Mouse (Mus musculus) midbrain, embryonic 16.5 days (tissue): ENCODE results near the gene G430095P16Rik. TPM values are rescaled to one million over a fixed set of nuclear protein-coding genes. Genes with fewer than 3 reads are reported as not detected.

Experiments used
- ATAC-seq: fragments of 200-750 bp; cut with Nextera tagmentation; 2 replicates; pipeline ENCODE4 v1.8.0; 2017; ENCODE audit warnings: moderate TSS enrichment
- H3K27ac ChIP-seq: fragments of 300-500 bp; sonication (generic); 2 replicates; pipeline ENCODE4 v1.5.1; 2014; ENCODE audit warnings: mild to moderate bottlenecking, low read length, mixed read lengths
- H3K27me3 ChIP-seq: fragments of 300-500 bp; sonication (generic); 2 replicates; pipeline ENCODE4 v1.6.1; 2014; ENCODE audit warnings: low read depth, low read length, mixed read lengths; ENCODE audit not compliant: control insufficient read depth, insufficient read depth
- H3K36me3 ChIP-seq: fragments of 300-500 bp; sonication (generic); 2 replicates; pipeline ENCODE4 v1.6.1; 2014; ENCODE audit warnings: mild to moderate bottlenecking, low read length, moderate library complexity, mixed read lengths; ENCODE audit not compliant: control insufficient read depth, insufficient read depth
- H3K4me1 ChIP-seq: fragments of 300-500 bp; sonication (generic); 2 replicates; pipeline ENCODE4 v1.6.1; 2014; ENCODE audit warnings: mild to moderate bottlenecking, low read length, mixed read lengths; ENCODE audit not compliant: control insufficient read depth, insufficient read depth
- H3K4me2 ChIP-seq: fragments of 300-500 bp; sonication (generic); 2 replicates; pipeline ENCODE4 v1.6.1; 2014; ENCODE audit warnings: mild to moderate bottlenecking, low read length, mixed read lengths
- H3K4me3 ChIP-seq: fragments of 300-500 bp; sonication (generic); 2 replicates; pipeline ENCODE4 v1.5.1; 2014; ENCODE audit warnings: low read depth, mild to moderate bottlenecking, low read length, moderate library complexity, mixed read lengths
- H3K9ac ChIP-seq: fragments of 300-500 bp; sonication (generic); 2 replicates; pipeline ENCODE4 v1.6.1; 2014; ENCODE audit warnings: low read depth, low read length, mixed read lengths
- H3K9me3 ChIP-seq: fragments of 300-500 bp; sonication (generic); replicated peaks from 2 replicates; pipeline ENCODE4 v1.6.1; 2014; ENCODE audit warnings: mild to moderate bottlenecking, low read length, mixed read lengths; ENCODE audit not compliant: control insufficient read depth, poor library complexity, severe bottlenecking
- WGBS: fragments of 180-500 bp; shearing (Covaris S2); extraction: QIAGEN DNeasy Blood & Tissue Kit; methylation state at CpG from one replicate; pipeline ENCODE4 v1.1.7; 2014; 5-methylcytosine and 5-hydroxymethylcytosine counted together
- polyA plus RNA-seq: library from polyadenylated mRNA; unstranded; fragments of >200 nt; fragmentation: Nextera tagmentation; extraction: Ambion mirVana; gene quantifications from 2 replicates; pipeline ENCODE4 v1.2.1, GENCODE M21; 2015

G430095P16Rik gene
- polyA plus RNA-seq, result 0.80 and 1.1 TPM in 2 replicates

DNA sequence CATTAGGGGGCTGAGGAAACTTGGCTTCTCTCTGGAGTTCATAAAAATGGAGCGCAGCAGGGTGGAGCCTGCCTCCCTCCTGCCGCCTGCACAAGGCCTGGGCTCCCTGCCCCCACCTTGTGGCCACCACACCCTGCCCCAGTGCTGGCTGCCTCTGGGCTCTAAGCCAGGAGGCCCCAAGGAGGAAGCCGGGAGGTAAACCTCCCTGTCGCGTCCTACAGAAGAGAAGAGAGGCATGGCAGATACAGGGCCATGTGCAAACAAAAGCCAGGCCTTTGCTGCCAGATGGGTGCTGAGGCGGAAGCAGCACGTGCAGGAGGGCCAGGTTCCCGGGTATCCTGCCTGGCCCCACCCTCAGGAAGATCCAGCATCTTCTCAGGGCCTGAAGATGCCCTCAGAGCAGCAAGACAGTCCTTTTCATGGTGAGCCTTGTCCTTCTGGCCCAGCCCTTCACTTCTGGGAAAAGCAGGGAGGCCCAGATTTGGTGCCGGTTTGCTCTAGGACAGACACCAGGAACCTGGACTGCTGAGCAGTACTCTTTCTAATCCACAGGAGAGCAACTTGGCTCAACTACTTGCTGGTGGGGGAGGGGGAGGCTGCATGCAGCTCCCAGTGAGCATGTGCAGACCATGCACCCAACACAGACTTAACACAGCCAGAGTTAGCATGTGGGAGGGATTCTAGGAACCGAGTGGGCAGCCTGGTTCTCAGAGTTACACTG lies at the start of gene G430095P16Rik:
G430095P16Rik (plus strand) TSS at position 158 of the 721 bp plus-strand sequence.
- H3K4me1 ChIP-seq, result peaks cover 21% of the 10 kb centered on the region
- peak within 1 kb of the TSS; percentile 68 for H3K27ac ChIP-seq
- H3K4me3 ChIP-seq, result no peak within 1 kb of the TSS
- no peaks in the 10 kb centered on the region for H3K27me3 ChIP-seq
- peak within 1 kb of the TSS; percentile 17; the same call in 1 of the 2 replicates for H3K4me2 ChIP-seq
- H3K9me3 ChIP-seq, result no peaks in the 10 kb centered on the region
- no peaks in the 10 kb centered on the region for H3K36me3 ChIP-seq
- peak within 1 kb of the TSS; percentile 18; the same call in 1 of the 2 replicates for H3K9ac ChIP-seq
- WGBS, result 13% methylated on average over 10 of the region's 10 CpGs
- ATAC-seq, result peak; percentile 63

- H3K27ac ChIP-seq, result no peak overlapping the region
- ATAC-seq, result no peak
- no peaks in the 10 kb centered on the region for H3K9me3 ChIP-seq
- H3K4me3 ChIP-seq, result no peak overlapping the region
- no peaks in the 10 kb centered on the region for H3K4me1 ChIP-seq
- no peak overlapping the region for H3K4me2 ChIP-seq
- peaks cover 15% of the 10 kb centered on the region; the same call in 1 of the 2 replicates for H3K36me3 ChIP-seq
- WGBS, result 89% methylated on average over 5 of the region's 5 CpGs
- H3K27me3 ChIP-seq, result no peaks in the 10 kb centered on the region
- no peak overlapping the region for H3K9ac ChIP-seq
These were observed 45.5 kb upstream of the G430095P16Rik start for GRCm38 (mm10) chr8:84677305-84677704.

DNA sequence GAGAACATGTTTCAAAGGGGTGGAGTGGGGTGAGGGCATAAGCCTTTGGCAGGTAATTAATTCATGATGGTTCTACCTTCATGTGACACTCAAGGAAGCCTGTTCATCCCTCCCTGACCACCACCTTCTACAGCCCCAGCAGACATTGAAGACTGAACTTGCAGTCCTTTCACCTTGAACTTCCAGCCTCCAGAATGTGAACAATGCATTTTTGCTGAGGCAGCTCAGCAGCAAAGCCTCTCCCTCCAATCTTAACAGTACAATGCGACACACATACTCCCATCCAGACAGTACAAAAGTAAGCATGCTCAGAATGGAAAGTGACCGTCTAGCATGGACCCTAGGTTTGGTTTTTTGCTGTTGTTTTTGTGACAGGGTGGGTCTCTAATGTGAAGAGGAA lies 41.3 kb upstream of the G430095P16Rik start:
- Histone ChIP-seq H3K4me1 (peaks cover 14% of the 10 kb centered on the region), H3K9me3 (no peaks in the 10 kb centered on the region), H3K9ac (no peak overlapping the region), H3K27me3 (no peaks in the 10 kb centered on the region), H3K4me3 (no peak overlapping the region), H3K36me3 (no peaks in the 10 kb centered on the region), H3K4me2 (no peak overlapping the region), H3K27ac (no peak overlapping the region)
- WGBS, result 83% methylated on average over 2 of the region's 2 CpGs
- no peak for ATAC-seq

DNA sequence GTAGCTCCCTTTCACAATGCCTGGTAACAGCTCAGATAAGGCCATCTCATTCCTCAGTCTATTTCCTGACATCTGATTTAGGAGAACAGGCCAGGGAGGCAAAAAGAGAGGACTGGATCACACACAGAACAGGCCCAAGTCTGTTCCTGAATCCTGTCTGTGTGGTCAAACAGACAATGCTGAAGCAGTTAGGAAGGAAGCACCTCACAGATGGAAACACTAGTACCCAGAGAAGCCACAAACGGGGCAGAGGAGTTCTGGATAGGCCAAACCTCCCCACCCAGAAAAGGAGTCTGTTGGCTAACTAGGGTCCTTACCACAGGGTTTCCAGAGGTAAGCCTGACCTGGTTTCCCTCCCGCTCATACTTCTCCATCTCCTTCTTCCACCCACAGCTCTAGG lies 40.5 kb upstream of the G430095P16Rik start:
- 85% methylated on average over 2 of the region's 2 CpGs for WGBS
- ATAC-seq, result no peak

DNA sequence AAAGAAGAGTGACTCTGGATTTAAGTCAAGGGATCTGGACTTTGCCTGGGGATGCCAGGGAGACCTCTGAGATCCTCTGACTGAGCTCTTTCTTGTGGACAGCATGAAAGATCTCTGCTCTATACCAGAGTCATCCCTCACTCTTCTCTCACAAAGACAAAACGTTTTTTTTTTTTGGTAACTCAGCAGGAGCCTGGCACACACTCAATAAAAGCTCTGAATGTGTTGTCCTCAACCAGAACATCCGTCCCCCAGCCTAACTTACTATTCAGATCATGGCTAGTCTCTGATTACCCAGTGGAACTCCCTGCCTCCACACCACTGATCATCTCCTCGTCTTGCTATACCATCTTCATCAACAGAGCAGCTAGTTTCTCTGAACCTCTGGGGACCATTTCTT lies 38.3 kb upstream of the G430095P16Rik start:
- ATAC-seq, result no peak
- no peak overlapping the region for H3K9ac ChIP-seq
- H3K27me3 ChIP-seq, result no peaks in the 10 kb centered on the region
- no peaks in the 10 kb centered on the region for H3K9me3 ChIP-seq
- H3K36me3 ChIP-seq, result no peaks in the 10 kb centered on the region
- H3K27ac ChIP-seq, result no peak overlapping the region
- peaks cover 28% of the 10 kb centered on the region for H3K4me1 ChIP-seq
- no peak overlapping the region for H3K4me2 ChIP-seq
- WGBS, result 36% methylated on average over 3 of the region's 3 CpGs
- no peak overlapping the region for H3K4me3 ChIP-seq

More for the DNA sequence above, 40.5 kb upstream of the G430095P16Rik start:
- Histone ChIP-seq H3K4me1 (peaks cover 17% of the 10 kb centered on the region), H3K4me3 (no peak overlapping the region), H3K9me3 (no peaks in the 10 kb centered on the region), H3K27ac (no peak overlapping the region), H3K4me2 (no peak overlapping the region), H3K9ac (no peak overlapping the region), H3K36me3 (no peaks in the 10 kb centered on the region), H3K27me3 (no peaks in the 10 kb centered on the region)

GRCm38 (mm10) chr8:84686191-84687002 lies 36.4 kb upstream of the G430095P16Rik start, which contains the start of gene Trmt1:
Gene Trmt1 (plus strand): TSS chr8:84686307.
- Histone ChIP-seq H3K4me2 (peak within 1 kb of the TSS; percentile 92), H3K27ac (peak within 1 kb of the TSS; percentile 87), H3K4me1 (peaks cover 37% of the 10 kb centered on the region), H3K4me3 (peak within 1 kb of the TSS; percentile 100), H3K27me3 (no peaks in the 10 kb centered on the region), H3K36me3 (peaks cover 3% of the 10 kb centered on the region; the same call in 1 of the 2 replicates), H3K9me3 (no peaks in the 10 kb centered on the region), H3K9ac (peak within 1 kb of the TSS; percentile 99)
- ATAC-seq, result no peak
- 8% methylated on average over 19 of the region's 20 CpGs for WGBS

- Histone ChIP-seq H3K4me2 (peak overlapping the region; percentile 92), H3K9ac (peak overlapping the region; percentile 99), H3K36me3 (peaks cover 3% of the 10 kb centered on the region; the same call in 1 of the 2 replicates), H3K9me3 (no peaks in the 10 kb centered on the region), H3K4me3 (peak overlapping the region; percentile 100), H3K27ac (peak overlapping the region; percentile 87), H3K4me1 (peaks cover 37% of the 10 kb centered on the region), H3K27me3 (no peaks in the 10 kb centered on the region)
- under 1% methylated on average over 51 of the region's 62 CpGs for WGBS
- peak; percentile 19 for ATAC-seq
These were observed 35.7 kb upstream of the G430095P16Rik start for GRCm38 (mm10) chr8:84687003-84687704.

DNA sequence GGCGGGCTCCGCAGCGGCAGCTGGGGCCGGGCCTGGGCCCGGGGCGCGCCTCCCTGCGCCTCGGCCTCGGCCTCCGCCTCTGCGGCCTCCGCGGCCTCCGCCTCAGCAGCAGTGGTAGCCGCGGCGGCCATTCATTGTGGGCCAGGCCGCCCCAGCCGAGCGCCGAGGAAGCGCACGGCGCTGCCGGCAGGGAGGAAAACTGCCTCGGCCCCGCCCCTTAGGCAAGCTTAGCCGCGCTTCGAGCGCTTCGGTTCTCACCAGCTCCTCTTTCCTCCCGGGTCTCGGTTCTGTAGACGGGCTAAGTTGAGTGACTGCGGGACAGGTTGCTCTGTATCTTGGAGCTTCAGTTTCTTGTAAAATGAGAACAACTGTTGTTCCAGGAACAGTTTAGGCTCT lies 35.1 kb upstream of the G430095P16Rik start, which contains the start of gene Nacc1:
Nacc1 (minus strand) TSS at position 158 of the 396 bp plus-strand sequence.
- H3K9me3 ChIP-seq, result no peaks in the 10 kb centered on the region
- H3K4me3 ChIP-seq, result peak within 1 kb of the TSS; percentile 100
- peak within 1 kb of the TSS; percentile 92 for H3K4me2 ChIP-seq
- peak; percentile 87 for ATAC-seq
- H3K9ac ChIP-seq, result peak within 1 kb of the TSS; percentile 99
- no peaks in the 10 kb centered on the region for H3K27me3 ChIP-seq
- H3K36me3 ChIP-seq, result peaks cover 3% of the 10 kb centered on the region; the same call in 1 of the 2 replicates
- H3K27ac ChIP-seq, result peak within 1 kb of the TSS; percentile 87
- under 1% methylated on average over 36 of the region's 37 CpGs for WGBS
- peaks cover 37% of the 10 kb centered on the region for H3K4me1 ChIP-seq
